Mouse (Mus musculus): ENCODE results near the gene Map2k3. TPM values are rescaled to one million over a fixed set of nuclear protein-coding genes. Genes with fewer than 3 reads are reported as not detected.

Map2k3 gene
- 74.9 TPM for polyA plus RNA-seq (2017; shearing (Covaris generic))

DNA sequence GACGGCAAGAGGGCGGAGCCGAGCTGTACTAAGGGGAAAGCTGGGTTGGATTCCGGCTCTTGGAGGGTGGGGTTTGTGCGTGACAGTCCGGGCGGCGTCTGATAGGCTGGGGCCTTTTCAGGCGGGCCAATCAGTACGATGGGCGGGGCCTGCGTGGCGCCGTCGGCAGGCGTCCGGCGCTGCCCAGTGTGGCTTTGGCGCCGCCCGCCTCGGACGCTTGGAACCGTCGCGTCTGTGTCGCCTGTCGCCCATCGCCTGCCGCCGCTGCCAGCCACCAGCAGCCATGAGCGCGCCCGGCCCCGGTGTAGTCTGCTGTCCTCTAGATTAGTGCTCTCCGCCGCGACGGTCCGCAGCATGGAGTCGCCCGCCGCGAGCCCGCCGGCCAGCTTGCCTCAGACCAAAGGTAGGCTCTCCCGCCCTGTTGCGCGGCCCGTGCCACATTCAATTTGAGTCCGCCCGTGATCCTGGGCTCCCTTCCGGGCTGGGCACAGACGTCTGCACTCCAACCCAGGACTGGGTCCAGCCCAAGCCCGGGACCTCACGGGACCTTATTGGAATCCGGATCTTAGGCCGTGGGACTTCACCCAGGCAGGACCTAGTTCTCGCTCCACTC lies at the start of gene Map2k3:
Map2k3 (plus strand) TSS at position 165 of the 613 bp plus-strand sequence.

DNA sequence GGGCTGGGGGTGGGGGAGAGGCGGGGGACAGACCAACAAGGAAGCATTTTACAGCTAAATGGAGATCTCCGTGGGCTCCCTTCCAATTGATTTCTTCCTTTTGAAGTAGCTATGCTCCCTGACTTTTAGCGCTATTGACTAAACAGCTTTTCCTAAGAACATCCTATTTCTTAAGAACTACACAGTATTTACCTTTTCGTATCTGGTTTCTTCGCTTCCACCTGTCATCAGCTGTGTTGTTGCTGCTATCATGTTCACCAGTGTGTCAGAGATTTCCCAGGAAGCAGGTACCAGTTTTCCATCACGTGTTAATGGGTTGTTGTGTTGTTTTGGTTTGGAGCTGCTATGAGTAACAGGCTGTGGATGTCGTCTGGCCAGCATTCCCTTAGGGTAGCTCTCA lies 17.3 kb upstream of the Map2k3 start, which contains the start of gene Natd1:
Natd1 (minus strand) TSS at position 260 of the 400 bp plus-strand sequence.

Other genes with a start within 250 kb of the Map2k3 start
- 31.4 TPM for gene Llgl1, start 232.3 kb upstream of the Map2k3 start, polyA plus RNA-seq (2017; shearing (Covaris generic))
- 223 TPM for gene Flii, start 204.8 kb upstream of the Map2k3 start, polyA plus RNA-seq (2017; shearing (Covaris generic))
- 20.7 TPM for gene Mief2, start 203.6 kb upstream of the Map2k3 start, polyA plus RNA-seq (2017; shearing (Covaris generic))
- gene Top3a, start 154.7 kb upstream of the Map2k3 start, polyA plus RNA-seq (2017; shearing (Covaris generic)) = 24.4 TPM
- 15.0 TPM for gene Smcr8, start 154.5 kb upstream of the Map2k3 start, polyA plus RNA-seq (2017; shearing (Covaris generic))
- 25.1 TPM for gene Shmt1, start 120.3 kb upstream of the Map2k3 start, polyA plus RNA-seq (2017; shearing (Covaris generic))
- 36.8 TPM for gene Dhrs7b, start 101.4 kb upstream of the Map2k3 start, polyA plus RNA-seq (2017; shearing (Covaris generic))
- gene Tmem11, start 52.8 kb upstream of the Map2k3 start, polyA plus RNA-seq (2017; shearing (Covaris generic)) = 45.8 TPM
- gene Natd1, start 17.3 kb upstream of the Map2k3 start, polyA plus RNA-seq (2017; shearing (Covaris generic)) = 11.2 TPM
- not detected for gene Kcnj12, start 90.5 kb downstream of the Map2k3 start, polyA plus RNA-seq (2017; shearing (Covaris generic))
- 77.9 TPM for gene Tnfrsf13b, start 194.7 kb downstream of the Map2k3 start, polyA plus RNA-seq (2017; shearing (Covaris generic))
- gene Usp22, start 243.0 kb downstream of the Map2k3 start, polyA plus RNA-seq (2017; shearing (Covaris generic)) = 26.0 TPM

Data from inflammation-experienced regulatory T-cells, adult 16 weeks (primary cell).